Mouse (Mus musculus) stomach, postnatal 0 days (tissue): ENCODE data around the gene Plekhg3.
A peak's percentile ranks its signal among the peaks of the same experiment; 100 is the strongest.

Experiments
- CTCF ChIP-seq: IDR thresholded peaks from 2 replicates; pipeline ENCODE4 v1.5.1; 2016; ENCODE audit warnings: antibody characterized with exemption, low read depth, mild to moderate bottlenecking, moderate library complexity
- EP300 ChIP-seq: optimal IDR thresholded peaks from 2 replicates; pipeline ENCODE3; 2016; ENCODE audit warnings: antibody characterized with exemption

GRCm38 (mm10) chr12:76532926-76533376, 2.3 kb downstream of the Plekhg3 start:
- TF ChIP-seq CTCF (0 out of 2 replicates have a peak, but pooled peaks have one; percentile 0), EP300 (no peak)
